Mouse (Mus musculus) MEL (cell line): ENCODE measurements around the gene Aldh1l2.

ENCODE experiments used
- CHD1 ChIP-seq: IDR thresholded peaks from 2 replicates; pipeline ENCODE4 v1.6.1; 2012; ENCODE audit warnings: low read depth, mild to moderate bottlenecking, inconsistent platforms, low read length, improper control_type of control experiment
- CTCF ChIP-seq, 3 experiments: IDR thresholded peaks in 2 of 3; conservative IDR thresholded peaks in 1 of 3; 2 replicates each; pipeline ENCODE4 v1.5.1; 2011 to 2012; ENCODE audit warnings: low read length in 3 of 3, low read depth in 2 of 3, mild to moderate bottlenecking in 2 of 3, improper control_type of control experiment in 1 of 3, inconsistent platforms in 1 of 3, mixed read lengths in 1 of 3, moderate library complexity in 1 of 3; ENCODE audit not compliant: control insufficient read depth in 1 of 3, insufficient read depth in 1 of 3, poor library complexity in 1 of 3, severe bottlenecking in 1 of 3
- E2F4 ChIP-seq: IDR thresholded peaks from 2 replicates; pipeline ENCODE4 v1.6.1; 2011; ENCODE audit warnings: low read depth, low read length, improper control_type of control experiment, borderline replicate concordance
- EP300 ChIP-seq, 2 experiments: IDR thresholded peaks; 2 replicates each; pipeline ENCODE4 v1.6.1; 2011; ENCODE audit warnings: improper control_type of control experiment in 2 of 2, low read length in 2 of 2, low read depth in 1 of 2, mild to moderate bottlenecking in 1 of 2
- MAZ ChIP-seq: IDR thresholded peaks from 2 replicates; pipeline ENCODE4 v1.6.1; 2012; ENCODE audit warnings: low read depth, mild to moderate bottlenecking, inconsistent platforms, low read length, improper control_type of control experiment
- MYC ChIP-seq: IDR thresholded peaks from 2 replicates; pipeline ENCODE4 v1.6.1; 2011; ENCODE audit warnings: low read depth, mild to moderate bottlenecking, low read length, improper control_type of control experiment, moderate library complexity
- POLR2A ChIP-seq, 2 experiments: IDR thresholded peaks; 2 replicates each; pipeline ENCODE4 v1.6.1; 2011 to 2012; ENCODE audit warnings: low read length in 2 of 2, mild to moderate bottlenecking in 2 of 2, control low read depth in 1 of 2, improper control_type of control experiment in 1 of 2, low read depth in 1 of 2, moderate library complexity in 1 of 2; ENCODE audit not compliant: control insufficient read depth in 1 of 2, insufficient read depth in 1 of 2, poor library complexity in 1 of 2
- RCOR1 ChIP-seq: IDR thresholded peaks from 2 replicates; pipeline ENCODE4 v1.6.1; 2012; ENCODE audit warnings: low read depth, mild to moderate bottlenecking, inconsistent platforms, low read length, improper control_type of control experiment
- USF1 ChIP-seq: IDR thresholded peaks from 2 replicates; pipeline ENCODE4 v1.6.1; 2014; ENCODE audit warnings: low read depth, mild to moderate bottlenecking, inconsistent platforms, low read length, improper control_type of control experiment, moderate library complexity
- ZKSCAN1 ChIP-seq: IDR thresholded peaks from 2 replicates; pipeline ENCODE4 v1.6.1; 2012; ENCODE audit warnings: low read depth, mild to moderate bottlenecking, inconsistent platforms, low read length, improper control_type of control experiment, moderate library complexity

GRCm38 (mm10) chr10:83563005-83563404 is 29.1 kb upstream of the Aldh1l2 start:
- no peak for TF ChIP-seq CHD1
- no peak for TF ChIP-seq ZKSCAN1
- TF ChIP-seq CTCF (IDR thresholded peaks at IDR 0.05 in 2 of 3, conservative IDR thresholded peaks at IDR 0.05 in 1 of 3; ENCODE audit: control insufficient read depth in 1 of 3, insufficient read depth in 1 of 3, low read depth in 2 of 3, low read length in 3 of 3, poor library complexity in 1 of 3, severe bottlenecking in 1 of 3) = no peak
- TF ChIP-seq EP300 (IDR thresholded peaks at IDR 0.05; ENCODE audit: low read depth in 1 of 2, low read length in 2 of 2) = no peak
- TF ChIP-seq E2F4 = no peak
- TF ChIP-seq POLR2A (IDR thresholded peaks at IDR 0.05; ENCODE audit: control insufficient read depth in 1 of 2, insufficient read depth in 1 of 2, low read depth in 1 of 2, low read length in 2 of 2, poor library complexity in 1 of 2) = no peak
- TF ChIP-seq MAZ = no peak
- TF ChIP-seq RCOR1 = no peak
- TF ChIP-seq USF1 = no peak
- TF ChIP-seq MYC = no peak
